Mouse (Mus musculus): ENCODE measurements around the gene Tjp3. TPM values are rescaled to one million over a fixed set of nuclear protein-coding genes. Genes with fewer than 3 reads are reported as not detected.

Tjp3 gene
- polyA plus RNA-seq, 1 experiment from 2014 or later = 4.8 TPM

- Histone ChIP-seq H3K9ac (ENCODE audit: low read length) (no peak overlapping the region), H3K27ac (ENCODE audit: low read depth, low read length) (no peak overlapping the region), H3K4me3 (ENCODE audit: low read depth, low read length) (no peak overlapping the region), H3K36me3 (ENCODE audit: control insufficient read depth, insufficient read depth, low read length) (peaks cover 94% of the 10 kb centered on the region), H3K4me2 (ENCODE audit: low read length) (no peak overlapping the region), H3K9me3 (replicated peaks; ENCODE audit: control insufficient read depth, low read length) (no peaks in the 10 kb centered on the region), H3K27me3 (replicated peaks; ENCODE audit: control insufficient read depth, insufficient read depth, low read length) (no peaks in the 10 kb centered on the region), H3K4me1 (ENCODE audit: control insufficient read depth, insufficient read depth, low read length) (no peaks in the 10 kb centered on the region)
- DNase-seq (ENCODE audit: low spot score) (no peak), ATAC-seq (no peak)
- WGBS = 90% methylated on average over 13 of the region's 13 CpGs
These were observed 22.2 kb upstream of the Tjp3 start for GRCm38 (mm10) chr10:81313581-81313980.

GRCm38 (mm10) chr10:81309571-81309970 is 18.2 kb upstream of the Tjp3 start:
- WGBS = 84% methylated on average over 5 of the region's 5 CpGs
- no peak for DNase-seq (ENCODE audit: low spot score)

GRCm38 (mm10) chr10:81306837-81307682 is 15.7 kb upstream of the Tjp3 start:
- ATAC-seq (no peak), DNase-seq (ENCODE audit: low spot score) (no peak)
- Histone ChIP-seq H3K4me1 (ENCODE audit: control insufficient read depth, insufficient read depth, low read length) (no peaks in the 10 kb centered on the region), H3K27me3 (replicated peaks; ENCODE audit: control insufficient read depth, insufficient read depth, low read length) (no peaks in the 10 kb centered on the region), H3K4me2 (ENCODE audit: low read length) (no peak overlapping the region), H3K36me3 (ENCODE audit: control insufficient read depth, insufficient read depth, low read length) (peaks cover 66% of the 10 kb centered on the region), H3K4me3 (ENCODE audit: low read depth, low read length) (no peak overlapping the region), H3K9me3 (replicated peaks; ENCODE audit: control insufficient read depth, low read length) (no peaks in the 10 kb centered on the region), H3K9ac (ENCODE audit: low read length) (no peak overlapping the region), H3K27ac (ENCODE audit: low read depth, low read length) (no peak overlapping the region)
- 94% methylated on average over 21 of the region's 21 CpGs for WGBS

More at GRCm38 (mm10) chr10:81309571-81309970, 18.2 kb upstream of the Tjp3 start:
- Histone ChIP-seq H3K27ac (ENCODE audit: low read depth, low read length) (no peak overlapping the region), H3K4me2 (ENCODE audit: low read length) (no peak overlapping the region), H3K9me3 (replicated peaks; ENCODE audit: control insufficient read depth, low read length) (no peaks in the 10 kb centered on the region), H3K4me1 (ENCODE audit: control insufficient read depth, insufficient read depth, low read length) (no peaks in the 10 kb centered on the region), H3K9ac (ENCODE audit: low read length) (no peak overlapping the region), H3K4me3 (ENCODE audit: low read depth, low read length) (no peak overlapping the region), H3K36me3 (ENCODE audit: control insufficient read depth, insufficient read depth, low read length) (peaks cover 91% of the 10 kb centered on the region), H3K27me3 (replicated peaks; ENCODE audit: control insufficient read depth, insufficient read depth, low read length) (no peaks in the 10 kb centered on the region)
- ATAC-seq = no peak

GRCm38 (mm10) chr10:81306173-81306668 is 14.8 kb upstream of the Tjp3 start:
- no peak overlapping the region for H3K9ac ChIP-seq (ENCODE audit: low read length)
- no peaks in the 10 kb centered on the region for H3K9me3 ChIP-seq (replicated peaks; ENCODE audit: control insufficient read depth, low read length)
- WGBS = 92% methylated on average over 12 of the region's 12 CpGs
- H3K4me2 ChIP-seq (ENCODE audit: low read length) = no peak overlapping the region
- ATAC-seq (no peak), DNase-seq (ENCODE audit: low spot score) (no peak)
- H3K4me3 ChIP-seq (ENCODE audit: low read depth, low read length) = no peak overlapping the region
- no peaks in the 10 kb centered on the region for H3K27me3 ChIP-seq (replicated peaks; ENCODE audit: control insufficient read depth, insufficient read depth, low read length)
- peaks cover 57% of the 10 kb centered on the region for H3K36me3 ChIP-seq (ENCODE audit: control insufficient read depth, insufficient read depth, low read length)
- no peak overlapping the region for H3K27ac ChIP-seq (ENCODE audit: low read depth, low read length)
- H3K4me1 ChIP-seq (ENCODE audit: control insufficient read depth, insufficient read depth, low read length) = no peaks in the 10 kb centered on the region

- ATAC-seq (no peak), DNase-seq (ENCODE audit: low spot score) (no peak)
- Histone ChIP-seq H3K4me2 (ENCODE audit: low read length) (no peak overlapping the region), H3K4me1 (ENCODE audit: control insufficient read depth, insufficient read depth, low read length) (no peaks in the 10 kb centered on the region), H3K36me3 (ENCODE audit: control insufficient read depth, insufficient read depth, low read length) (peaks cover 52% of the 10 kb centered on the region), H3K27ac (ENCODE audit: low read depth, low read length) (no peak overlapping the region), H3K9me3 (replicated peaks; ENCODE audit: control insufficient read depth, low read length) (no peaks in the 10 kb centered on the region), H3K9ac (ENCODE audit: low read length) (no peak overlapping the region), H3K27me3 (replicated peaks; ENCODE audit: control insufficient read depth, insufficient read depth, low read length) (no peaks in the 10 kb centered on the region), H3K4me3 (ENCODE audit: low read depth, low read length) (no peak overlapping the region)
- 95% methylated on average over 14 of the region's 14 CpGs for WGBS
These were observed 14.3 kb upstream of the Tjp3 start for GRCm38 (mm10) chr10:81305663-81306062.

GRCm38 (mm10) chr10:81304597-81305238 is 13.3 kb upstream of the Tjp3 start:
- DNase-seq (ENCODE audit: low spot score) = no peak
- Histone ChIP-seq H3K9me3 (replicated peaks; ENCODE audit: control insufficient read depth, low read length) (no peaks in the 10 kb centered on the region), H3K4me1 (ENCODE audit: control insufficient read depth, insufficient read depth, low read length) (no peaks in the 10 kb centered on the region), H3K27ac (ENCODE audit: low read depth, low read length) (no peak overlapping the region), H3K27me3 (replicated peaks; ENCODE audit: control insufficient read depth, insufficient read depth, low read length) (no peaks in the 10 kb centered on the region), H3K4me3 (ENCODE audit: low read depth, low read length) (no peak overlapping the region), H3K4me2 (ENCODE audit: low read length) (no peak overlapping the region), H3K36me3 (ENCODE audit: control insufficient read depth, insufficient read depth, low read length) (peaks cover 42% of the 10 kb centered on the region), H3K9ac (ENCODE audit: low read length) (no peak overlapping the region)
- ATAC-seq = peak; percentile 27; the same call in 1 of the 2 replicates
- 37% methylated on average over 6 of the region's 9 CpGs for WGBS

GRCm38 (mm10) chr10:81303761-81304160 is 12.4 kb upstream of the Tjp3 start:
- no peaks in the 10 kb centered on the region for H3K9me3 ChIP-seq (replicated peaks; ENCODE audit: control insufficient read depth, low read length)
- no peak overlapping the region for H3K4me3 ChIP-seq (ENCODE audit: low read depth, low read length)
- 84% methylated on average over 7 of the region's 7 CpGs for WGBS
- no peak for DNase-seq (ENCODE audit: low spot score)
- ATAC-seq = no peak
- no peaks in the 10 kb centered on the region for H3K27me3 ChIP-seq (replicated peaks; ENCODE audit: control insufficient read depth, insufficient read depth, low read length)
- no peak overlapping the region for H3K4me2 ChIP-seq (ENCODE audit: low read length)
- no peaks in the 10 kb centered on the region for H3K4me1 ChIP-seq (ENCODE audit: control insufficient read depth, insufficient read depth, low read length)
- H3K27ac ChIP-seq (ENCODE audit: low read depth, low read length) = no peak overlapping the region
- peaks cover 33% of the 10 kb centered on the region for H3K36me3 ChIP-seq (ENCODE audit: control insufficient read depth, insufficient read depth, low read length)
- H3K9ac ChIP-seq (ENCODE audit: low read length) = no peak overlapping the region

- H3K9ac ChIP-seq (ENCODE audit: low read length) = no peak overlapping the region
- ATAC-seq (no peak), DNase-seq (ENCODE audit: low spot score) (no peak)
- H3K4me3 ChIP-seq (ENCODE audit: low read depth, low read length) = no peak overlapping the region
- no peak overlapping the region for H3K27ac ChIP-seq (ENCODE audit: low read depth, low read length)
- H3K4me2 ChIP-seq (ENCODE audit: low read length) = no peak overlapping the region
- no peaks in the 10 kb centered on the region for H3K27me3 ChIP-seq (replicated peaks; ENCODE audit: control insufficient read depth, insufficient read depth, low read length)
- H3K4me1 ChIP-seq (ENCODE audit: control insufficient read depth, insufficient read depth, low read length) = no peaks in the 10 kb centered on the region
- WGBS = 80% methylated on average over 10 of the region's 10 CpGs
- no peaks in the 10 kb centered on the region for H3K9me3 ChIP-seq (replicated peaks; ENCODE audit: control insufficient read depth, low read length)
- peaks cover 28% of the 10 kb centered on the region for H3K36me3 ChIP-seq (ENCODE audit: control insufficient read depth, insufficient read depth, low read length)
These were observed 11.9 kb upstream of the Tjp3 start for GRCm38 (mm10) chr10:81303258-81303657.

- no peak overlapping the region for H3K4me2 ChIP-seq (ENCODE audit: low read length)
- ATAC-seq (no peak), DNase-seq (ENCODE audit: low spot score) (no peak)
- peaks cover 23% of the 10 kb centered on the region for H3K36me3 ChIP-seq (ENCODE audit: control insufficient read depth, insufficient read depth, low read length)
- H3K9ac ChIP-seq (ENCODE audit: low read length) = peak overlapping the region; percentile 32; the same call in 1 of the 2 replicates
- no peaks in the 10 kb centered on the region for H3K9me3 ChIP-seq (replicated peaks; ENCODE audit: control insufficient read depth, low read length)
- WGBS = 64% methylated on average over 14 of the region's 14 CpGs
- H3K4me3 ChIP-seq (ENCODE audit: low read depth, low read length) = no peak overlapping the region
- no peak overlapping the region for H3K27ac ChIP-seq (ENCODE audit: low read depth, low read length)
- H3K4me1 ChIP-seq (ENCODE audit: control insufficient read depth, insufficient read depth, low read length) = no peaks in the 10 kb centered on the region
- no peaks in the 10 kb centered on the region for H3K27me3 ChIP-seq (replicated peaks; ENCODE audit: control insufficient read depth, insufficient read depth, low read length)
These were observed 11.4 kb upstream of the Tjp3 start for GRCm38 (mm10) chr10:81302781-81303218.

All from forebrain, embryonic 14.5 days (tissue).